Mouse (Mus musculus): ENCODE measurements around the gene Dbf4.

DNA sequence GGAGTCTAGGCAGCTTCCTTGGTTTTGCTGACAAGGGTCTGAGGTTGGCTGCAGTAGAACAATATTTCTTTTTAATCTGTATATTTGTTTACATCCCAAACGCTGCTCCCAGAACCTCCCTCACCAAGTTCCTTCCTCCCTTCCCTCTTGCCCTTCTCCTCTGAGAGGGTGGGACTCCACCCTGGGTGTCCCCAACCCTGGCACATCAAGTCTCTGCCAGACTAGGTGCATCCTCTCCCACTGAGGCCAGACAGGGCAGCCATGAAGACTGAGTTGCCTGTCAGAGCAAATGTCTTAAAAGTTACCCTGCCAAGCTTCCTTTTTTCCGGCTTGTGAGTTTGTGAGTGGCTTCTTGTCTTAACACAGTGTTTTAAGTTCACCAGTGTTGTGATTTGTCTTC, 16.6 kb upstream of the Dbf4 start:
- TF ChIP-seq NANOG (IDR thresholded peaks at IDR 0.05; ENCODE audit: borderline replicate concordance, low read length) (no peak), CTCF (conservative IDR thresholded peaks at IDR 0.05; ENCODE audit: low read length) (no peak), POU5F1 (IDR thresholded peaks at IDR 0.05; ENCODE audit: borderline replicate concordance, low read length) (no peak)

Measured in E14TG2a.4 (cell line).